Mouse (Mus musculus) left cerebral cortex, postnatal 25 days (tissue): ENCODE data around the gene Mypn. TPM values are rescaled to one million over a fixed set of nuclear protein-coding genes. Genes with fewer than 3 reads are reported as not detected.
A peak's percentile ranks its signal among the peaks of the same experiment; 100 is the strongest.

ENCODE experiments used
- DNase-seq, 2 experiments: peaks; one replicate each; pipeline ENCODE4 v3.0.0; 2022; ENCODE audit warnings: low spot score in 2 of 2, mixed read lengths in 1 of 2
- intact Hi-C: fragments of 180-260 bp; cut with DNase I; formaldehyde crosslinking; loops from one replicate; pipeline ENCODE4 v1.15.1; 2025
- total RNA-seq, 2 experiments: library from RNA; stranded (reverse); gene quantifications; 2 replicates each; pipeline ENCODE4 v1.2.3; 2021

The Mypn gene
- total RNA-seq, 2 experiments from 2014 or later = 2.8 to 3.8 TPM

GRCm38 (mm10) chr10:63122516-63122915, 81.2 kb downstream of the Mypn start:
- peak; percentile 18 to 69 for DNase-seq
- intact Hi-C loops = no loop called here

- DNase-seq = no peak
- intact Hi-C loops = no loop called here
Measured at GRCm38 (mm10) chr10:63121961-63122360, 81.8 kb downstream of the Mypn start.

DNA sequence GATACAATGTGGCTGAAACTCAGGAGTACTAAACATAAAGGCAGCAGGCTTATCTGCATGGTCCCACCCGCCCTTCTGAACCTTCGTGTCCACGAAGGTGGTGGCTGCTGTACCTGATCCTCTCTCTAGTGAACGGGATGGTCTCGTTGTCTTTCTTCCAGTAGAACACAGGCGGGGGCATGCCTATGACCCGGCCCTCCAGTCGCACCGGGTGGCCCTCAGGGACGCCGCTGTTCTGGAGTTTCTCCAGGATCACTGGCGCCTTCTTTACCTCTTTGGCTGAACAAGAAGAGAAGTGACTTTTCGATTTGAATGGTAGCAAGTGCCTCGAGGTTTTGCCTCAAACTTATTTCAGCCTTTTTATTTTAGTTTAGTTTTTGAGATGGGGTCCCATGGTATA, 83.8 kb downstream of the Mypn start:
- intact Hi-C loops = loop anchor here (10.0 kb wide), 1 partner anchor 95 kb away; the partner anchor contains the start of genes Hnrnph3 and Pbld2
- DNase-seq = no peak

DNA sequence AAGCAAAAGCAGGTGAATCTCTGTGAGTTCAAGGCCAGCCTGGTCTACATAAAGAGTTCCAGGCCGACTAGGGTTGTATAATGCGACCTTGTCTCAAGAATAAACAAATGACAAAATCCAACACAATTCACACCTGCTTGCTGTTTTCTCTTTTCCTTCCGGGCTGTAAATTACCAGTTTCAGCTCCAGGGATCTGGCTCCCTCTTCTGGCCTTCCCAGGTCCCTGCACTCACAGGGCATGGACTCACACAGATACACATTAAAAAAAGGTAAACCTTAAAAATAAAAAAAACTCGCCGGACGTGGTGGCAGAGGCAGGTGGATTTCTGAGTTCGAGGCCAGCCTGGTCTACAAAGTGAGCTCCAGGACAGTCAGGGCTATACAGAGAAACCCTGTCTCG, 86.2 kb downstream of the Mypn start:
- DNase-seq = no peak
- intact Hi-C loops = loop anchor here (10.0 kb wide), 1 partner anchor 93 kb away; the partner anchor contains the start of genes Hnrnph3 and Pbld2

DNA sequence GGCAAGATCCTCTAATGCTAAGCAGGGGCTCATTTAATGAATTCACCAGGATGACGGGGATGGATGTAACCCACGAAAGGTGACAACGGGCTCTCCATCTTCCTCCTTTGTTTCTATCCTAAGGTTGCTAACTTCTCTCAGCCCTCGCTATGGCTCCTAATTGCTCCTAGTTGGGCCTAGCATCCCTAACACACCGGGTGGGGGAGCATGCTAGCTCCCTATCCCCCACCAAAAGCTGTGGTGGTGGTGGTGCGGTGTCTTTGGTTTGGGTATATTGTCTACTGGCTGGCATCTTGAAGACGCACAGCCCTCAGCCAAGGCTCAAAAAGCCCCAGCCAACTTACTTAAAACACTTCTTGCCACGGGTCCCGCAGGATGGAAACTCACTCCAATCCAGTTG, 87.4 kb downstream of the Mypn start:
- no peak for DNase-seq
- intact Hi-C loops = loop anchor here (10.0 kb wide), 1 partner anchor 92 kb away; the partner anchor contains the start of genes Hnrnph3 and Pbld2

GRCm38 (mm10) chr10:63115881-63116280, 87.9 kb downstream of the Mypn start:
- intact Hi-C loops = loop anchor here (10.0 kb wide), 1 partner anchor 91 kb away; the partner anchor contains the start of genes Hnrnph3 and Pbld2

DNA sequence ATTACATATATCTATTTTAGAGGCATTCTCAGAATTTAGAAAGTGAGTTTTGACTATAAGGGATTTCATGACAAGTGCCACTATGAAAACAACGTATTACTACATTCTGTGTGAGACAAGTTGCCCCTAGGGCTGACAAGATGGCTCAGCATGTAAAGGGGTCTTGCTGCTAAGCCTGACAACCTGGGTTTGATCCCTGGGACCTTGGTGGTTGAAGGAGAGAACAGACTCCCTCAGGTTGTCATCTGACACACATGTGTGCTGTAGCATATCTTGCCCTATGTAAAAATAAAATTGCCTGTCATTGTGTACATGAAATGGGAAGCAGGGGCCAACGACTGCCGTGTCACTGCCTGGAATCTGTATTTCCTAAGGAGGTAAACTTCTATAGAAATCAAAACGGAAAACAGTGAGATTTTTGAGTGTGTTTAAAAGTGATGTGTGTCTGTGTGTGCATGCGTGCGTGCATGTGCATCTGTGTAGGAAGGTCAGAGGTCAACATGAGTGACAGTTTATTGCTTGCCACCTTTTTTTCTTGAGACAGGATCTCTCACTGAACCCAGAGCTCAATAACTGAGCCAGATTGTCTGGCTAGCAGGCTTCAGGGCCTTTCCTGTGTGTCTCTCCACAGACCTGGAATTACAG, 89.9 kb downstream of the Mypn start:
- intact Hi-C loops = loop anchor here (10.0 kb wide), 1 partner anchor 89 kb away; the partner anchor contains the start of genes Hnrnph3 and Pbld2

More at GRCm38 (mm10) chr10:63115881-63116280, 87.9 kb downstream of the Mypn start:
- DNase-seq = no peak

DNA sequence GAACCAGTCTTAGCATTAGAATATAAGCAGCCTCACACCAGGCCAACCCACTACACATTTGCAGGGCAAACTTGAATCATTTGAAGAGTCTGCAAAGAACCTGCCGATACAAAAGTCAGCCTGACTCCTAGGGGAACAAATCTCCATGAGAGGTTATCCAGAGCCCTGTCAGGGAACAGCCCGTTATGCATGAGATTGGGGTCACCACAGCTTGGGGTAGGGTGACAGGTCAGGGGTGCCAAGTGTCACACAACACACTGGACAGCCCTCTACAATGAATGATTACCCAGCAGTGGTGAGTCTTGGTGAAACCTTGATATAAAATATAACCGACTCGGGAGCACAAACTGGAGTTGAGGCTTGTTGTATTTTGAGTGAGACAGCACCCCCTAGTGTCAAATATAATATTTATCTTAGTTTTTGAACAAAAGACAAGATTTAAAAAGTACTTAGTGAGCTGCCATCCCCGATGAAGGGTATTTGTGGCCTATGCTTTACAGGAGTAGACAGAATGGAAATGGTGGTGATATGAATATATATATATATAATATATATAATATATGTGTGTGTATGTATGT, 90.6 kb downstream of the Mypn start:
- DNase-seq = no peak
- intact Hi-C loops = loop anchor here (10.0 kb wide), 1 partner anchor 88 kb away; the partner anchor contains the start of genes Hnrnph3 and Pbld2

More for the DNA sequence above, 89.9 kb downstream of the Mypn start:
- DNase-seq = no peak

GRCm38 (mm10) chr10:63100657-63101056, 103.1 kb downstream of the Mypn start:
- DNase-seq = no peak
- intact Hi-C loops = no loop called here

DNA sequence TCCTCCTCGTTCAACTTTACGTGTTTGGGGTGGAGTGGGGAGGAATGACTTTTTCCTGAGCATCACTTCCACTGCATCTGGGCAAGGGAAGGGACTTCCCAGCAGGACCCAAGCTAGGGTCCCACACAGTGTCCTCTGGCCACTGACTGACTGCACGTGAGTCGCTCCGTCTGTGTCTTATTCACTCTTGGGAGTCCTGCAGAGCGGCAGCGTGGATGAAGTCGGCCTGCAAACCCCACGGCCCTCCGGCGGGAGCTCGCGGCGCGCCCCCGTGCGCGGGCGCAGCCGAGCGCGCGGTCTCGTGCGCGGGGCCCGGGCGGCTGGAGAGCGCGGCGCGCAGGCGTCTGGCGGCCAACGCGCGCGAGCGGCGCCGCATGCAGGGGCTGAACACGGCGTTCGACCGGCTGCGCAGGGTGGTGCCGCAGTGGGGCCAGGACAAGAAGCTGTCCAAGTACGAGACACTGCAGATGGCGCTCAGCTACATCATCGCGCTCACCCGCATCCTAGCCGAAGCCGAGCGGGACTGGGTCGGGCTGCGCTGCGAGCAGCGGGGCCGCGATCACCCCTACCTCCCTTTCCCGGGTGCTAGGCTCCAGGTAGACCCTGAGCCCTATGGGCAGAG, 103.7 kb downstream of the Mypn start:
- DNase-seq = peak; percentile 75 to 81
- intact Hi-C loops = no loop called here

DNA sequence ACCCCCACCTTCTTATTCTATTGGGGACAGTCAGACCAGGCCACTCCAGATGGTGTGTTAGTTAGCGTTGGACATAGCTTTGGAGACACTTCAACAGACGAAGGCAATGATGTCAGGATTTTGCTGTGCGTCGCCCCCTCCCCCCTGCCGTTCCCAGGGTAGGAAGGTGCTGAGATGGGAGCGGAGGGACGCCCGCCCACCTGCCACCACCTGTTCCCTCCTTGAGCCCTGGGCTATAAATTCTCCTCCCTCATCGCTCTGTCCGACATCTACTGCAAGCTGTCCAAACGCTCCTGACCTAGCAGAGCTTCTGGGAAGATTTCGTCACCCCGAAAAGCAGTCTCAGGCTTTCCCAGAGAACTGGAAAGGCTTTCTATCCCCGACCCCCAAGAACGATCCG, 104.2 kb downstream of the Mypn start, which contains the start of gene Atoh7:
Atoh7 (plus strand) TSS at position 131 of the 400 bp plus-strand sequence.
- peak; percentile 13 to 82 for DNase-seq
- intact Hi-C loops = no loop called here

DNA sequence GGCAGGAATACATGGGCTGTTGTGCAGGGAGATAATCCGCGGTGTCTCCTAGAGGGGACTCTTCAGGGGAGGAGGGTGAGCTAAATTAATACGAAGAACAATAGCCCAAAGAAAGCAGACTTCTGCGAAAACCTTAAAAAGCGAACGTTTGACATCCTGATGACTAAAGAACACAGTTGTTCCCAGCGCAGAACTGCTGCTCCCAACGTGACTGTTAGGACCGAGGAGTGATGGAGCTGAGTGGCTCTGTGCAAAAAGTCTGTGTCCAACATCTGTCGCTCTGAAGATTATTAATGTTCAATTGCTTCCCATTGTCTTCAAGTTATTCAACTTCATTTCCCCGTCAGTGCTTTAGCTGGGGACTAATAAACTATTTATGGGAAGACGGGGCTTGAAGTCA, 105.6 kb downstream of the Mypn start:
- no peak for DNase-seq
- intact Hi-C loops = no loop called here

- DNase-seq = no peak
- intact Hi-C loops = no loop called here
Measured at GRCm38 (mm10) chr10:63096757-63097156, 107.0 kb downstream of the Mypn start.

DNA sequence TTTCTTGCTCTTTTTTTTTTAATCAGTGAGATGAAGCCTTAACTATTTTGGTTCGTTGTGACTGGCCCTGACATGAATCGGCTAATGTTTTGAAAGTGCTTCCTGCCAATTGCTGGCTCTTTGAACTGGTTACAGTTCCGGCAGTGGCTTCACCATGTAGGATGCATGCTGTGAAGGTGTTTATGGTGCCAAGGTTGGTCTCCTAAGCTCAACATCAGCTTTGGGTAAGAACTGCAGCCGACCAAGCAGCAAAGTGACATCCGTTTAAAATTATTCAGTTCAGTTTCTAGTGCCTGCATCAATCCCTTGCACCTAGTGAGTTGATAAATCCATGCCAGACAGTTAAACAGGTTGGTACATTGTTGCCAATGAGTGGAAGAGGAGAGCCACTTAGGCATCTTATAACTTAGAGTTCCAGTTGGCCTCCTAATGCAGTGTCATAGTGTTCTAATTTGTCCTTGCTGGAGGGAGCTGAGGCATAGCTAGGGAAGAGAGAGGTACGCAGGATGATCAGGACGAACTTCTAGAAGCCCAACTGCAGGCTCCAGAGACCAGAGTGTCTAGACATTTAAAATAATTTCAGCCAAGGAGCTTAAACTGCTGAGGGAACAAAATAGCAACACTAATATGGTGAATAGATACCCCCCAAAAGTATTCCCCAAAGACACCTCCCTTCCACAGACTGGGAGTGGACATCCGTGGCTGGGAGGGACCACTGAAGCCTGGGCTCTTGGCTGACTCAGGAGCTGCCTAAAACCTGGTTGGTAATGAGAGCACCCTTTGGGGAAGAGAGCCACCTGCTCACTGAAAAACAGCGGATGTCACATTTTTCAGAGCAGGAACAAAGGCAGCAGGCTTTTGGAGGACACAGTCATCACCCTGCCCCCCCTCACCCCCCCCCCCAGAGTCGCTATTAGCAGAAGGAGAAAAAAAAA, 110.9 kb downstream of the Mypn start:
- intact Hi-C loops = no loop called here
- no peak for DNase-seq

- no peak for DNase-seq
- intact Hi-C loops = no loop called here
Measured at GRCm38 (mm10) chr10:63091915-63092314, 111.8 kb downstream of the Mypn start.

- intact Hi-C loops = loop anchor here (10.0 kb wide), 1 partner anchor 275 kb away; no protein-coding TSS in a partner anchor
- DNase-seq = peak; percentile 20 to 21
Measured at GRCm38 (mm10) chr10:63089758-63090571, 113.8 kb downstream of the Mypn start.

DNA sequence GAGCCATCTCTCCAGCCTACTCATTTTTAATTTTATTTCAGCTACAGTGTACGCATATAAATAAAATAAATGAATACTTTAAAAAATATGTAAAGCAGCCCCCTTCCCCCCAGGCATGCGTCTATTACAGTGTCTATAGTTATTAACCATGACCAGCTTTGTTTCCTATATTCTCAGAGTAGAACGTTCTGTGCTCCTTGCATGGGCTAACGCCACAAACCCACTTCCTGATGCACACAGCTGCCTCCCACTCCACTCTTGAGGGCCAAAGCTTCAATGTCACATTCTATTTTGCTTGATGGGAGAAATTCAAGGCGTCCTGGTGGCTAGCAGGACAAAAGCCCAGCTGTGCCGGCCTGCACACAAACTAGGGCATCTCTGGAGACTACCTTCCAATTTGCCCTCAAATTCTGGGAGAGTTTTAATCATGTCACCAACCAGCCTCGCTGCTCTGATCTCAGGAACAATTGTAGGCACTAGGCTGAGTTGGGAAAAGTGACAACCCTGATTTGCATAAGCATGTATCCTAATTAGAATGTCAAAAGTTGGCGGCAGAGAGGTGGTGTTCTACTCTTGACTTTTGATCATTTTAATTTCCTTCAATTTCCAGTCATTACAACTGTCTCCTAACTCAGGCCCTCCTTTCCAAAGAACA, 114.5 kb downstream of the Mypn start:
- intact Hi-C loops = loop anchor here (10.0 kb wide), 1 partner anchor 274 kb away; no protein-coding TSS in a partner anchor
- no peak for DNase-seq

DNA sequence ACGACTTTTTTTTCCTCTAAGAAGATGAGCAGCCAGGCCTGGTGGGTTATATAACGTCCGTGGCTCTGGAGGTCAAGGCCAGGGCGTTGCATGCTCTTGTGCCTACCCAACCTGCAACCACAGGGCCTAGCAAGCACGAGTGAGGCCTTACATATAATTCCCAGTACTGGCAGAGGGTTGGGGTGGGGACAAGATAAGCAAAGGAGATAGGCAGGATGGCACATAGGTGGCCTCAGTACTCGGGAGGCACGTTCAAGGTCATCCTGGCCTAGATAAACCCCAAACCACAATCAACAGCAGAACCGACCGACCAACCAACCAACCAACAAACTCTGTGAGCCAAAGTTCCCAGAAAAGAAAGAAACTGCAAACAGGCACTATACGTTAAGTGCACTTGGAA, 117.4 kb downstream of the Mypn start:
- DNase-seq = no peak
- intact Hi-C loops = loop anchor here (10.0 kb wide), 1 partner anchor 272 kb away; no protein-coding TSS in a partner anchor
